Mouse (Mus musculus): ENCODE measurements around the gene Tubb4b.
"Not testable (repeated sequence)": the region's sequence is repeated elsewhere in the genome, so short reads cannot be mapped to it uniquely, and the experiment has no call there.

Tubb4b gene

GRCm38 (mm10) chr2:25224492-25224765, at the start of gene Tubb4b:
TSS of gene Tubb4b (minus strand) at chr2:25224702.
- DNase-seq (ENCODE audit: low spot score) = no peak

GRCm38 (mm10) chr2:25273010-25273409, 48.5 kb upstream of the Tubb4b start:
- no peak for DNase-seq (ENCODE audit: low spot score)

DNA sequence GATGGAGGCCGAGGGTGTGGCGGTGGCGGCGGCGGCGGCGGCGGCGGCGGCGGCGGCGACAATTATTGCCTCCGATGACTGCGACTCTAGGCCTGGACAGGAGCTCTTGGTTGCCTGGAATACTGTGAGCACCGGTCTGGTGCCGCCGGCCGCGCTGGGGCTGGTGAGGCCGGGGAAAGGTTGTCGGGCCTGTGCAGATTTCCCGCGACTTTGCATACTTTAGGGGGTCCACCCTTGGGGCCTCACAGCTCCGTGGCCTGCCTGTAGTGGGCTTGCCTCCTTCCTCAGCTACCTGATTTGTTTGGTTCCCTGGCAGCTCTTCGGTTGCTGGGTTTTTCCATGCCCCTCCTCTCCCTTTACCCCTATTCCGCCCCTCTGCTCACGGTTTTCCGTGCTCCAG, 48.0 kb upstream of the Tubb4b start:
- DNase-seq (ENCODE audit: low spot score) = no peak

DNA sequence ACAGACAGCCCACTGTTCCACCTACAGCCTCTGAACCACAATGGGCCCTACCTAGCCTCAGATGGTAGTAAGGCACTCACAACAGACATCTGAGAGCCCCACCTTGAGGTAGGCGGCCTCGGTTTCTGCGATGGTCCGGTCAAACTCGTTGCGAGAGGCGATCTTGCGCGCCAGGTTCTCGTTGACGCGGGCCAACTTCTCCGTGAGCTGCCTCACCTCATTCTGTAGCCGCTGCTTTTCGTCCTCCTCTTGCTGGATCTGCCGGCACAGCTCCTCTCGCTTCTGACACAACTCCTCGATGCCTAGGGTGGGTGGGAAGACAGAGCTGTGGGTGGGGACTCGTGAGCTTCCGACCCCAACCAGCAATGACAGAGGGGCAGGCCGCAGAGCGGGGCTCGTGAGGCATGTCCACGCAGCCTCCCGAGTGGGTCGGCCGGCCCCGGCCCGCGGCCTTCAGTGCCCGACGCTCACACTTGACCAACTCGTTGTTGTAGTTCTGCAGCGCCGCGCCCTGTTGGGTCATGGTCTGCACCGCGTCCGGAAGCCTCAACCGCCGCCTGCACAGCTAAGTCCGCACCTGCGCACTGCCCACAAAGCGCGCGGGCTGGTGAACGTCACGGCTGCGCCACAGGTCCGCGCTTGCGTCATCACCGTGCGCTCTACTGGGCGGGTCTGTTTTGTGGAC, 47.5 kb upstream of the Tubb4b start, which contains the start of the genes Ssna1 and Anapc2:
TSS of gene Ssna1 (minus strand) at position 612 of the 685 bp plus-strand sequence.
TSS of gene Anapc2 (plus strand) at position 652 of the 685 bp plus-strand sequence.
- DNase-seq (ENCODE audit: low spot score) = peak; percentile 94

DNA sequence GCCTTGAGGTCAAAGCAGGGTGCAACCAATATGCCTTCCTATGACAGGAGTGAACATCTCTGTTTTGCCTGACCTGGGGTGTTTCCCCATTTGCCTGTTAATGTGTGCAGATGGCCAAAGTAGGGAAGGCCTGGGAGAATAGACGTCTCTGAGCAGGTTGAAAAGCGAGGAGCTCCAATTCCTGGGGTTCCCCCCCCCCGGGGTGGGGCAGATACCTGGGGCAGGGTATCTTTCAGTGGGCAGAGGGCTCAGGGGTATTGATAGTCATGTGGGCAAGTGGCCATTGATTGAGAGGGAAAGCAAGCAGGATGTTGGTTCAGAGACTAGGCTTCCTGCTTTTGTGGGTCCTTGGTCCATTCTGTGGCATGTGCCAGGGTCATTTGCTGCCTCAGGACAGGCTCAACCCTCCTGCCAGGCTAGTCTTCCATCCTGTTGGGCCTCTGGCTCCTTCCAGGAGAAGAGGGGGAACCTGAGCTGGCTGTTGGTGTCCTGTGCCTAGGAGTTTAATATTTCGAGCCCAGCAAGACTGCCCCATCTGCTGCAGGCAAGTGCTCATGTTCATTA, 43.3 kb upstream of the Tubb4b start:
- DNase-seq (ENCODE audit: low spot score) = no peak

DNA sequence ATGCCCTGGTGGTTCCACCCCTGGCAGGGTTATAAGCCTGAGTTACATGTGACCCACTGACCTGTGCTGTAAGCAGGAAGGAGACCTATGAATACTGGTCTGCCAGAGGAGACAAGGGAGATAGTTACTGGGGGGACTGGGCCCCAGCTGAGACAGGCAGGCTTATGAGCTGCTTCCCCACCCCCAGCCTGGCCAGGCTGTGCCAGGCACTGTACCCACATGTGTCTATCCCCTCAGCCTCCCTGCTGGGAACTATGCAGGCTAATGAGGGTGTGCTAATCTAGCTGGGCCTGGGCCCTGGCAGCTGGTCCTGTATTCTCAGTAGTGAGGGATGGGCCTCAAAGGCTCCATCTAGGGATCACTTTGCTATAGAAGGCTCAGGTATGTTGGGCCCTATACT, 42.7 kb upstream of the Tubb4b start:
- no peak for DNase-seq (ENCODE audit: low spot score)

DNA sequence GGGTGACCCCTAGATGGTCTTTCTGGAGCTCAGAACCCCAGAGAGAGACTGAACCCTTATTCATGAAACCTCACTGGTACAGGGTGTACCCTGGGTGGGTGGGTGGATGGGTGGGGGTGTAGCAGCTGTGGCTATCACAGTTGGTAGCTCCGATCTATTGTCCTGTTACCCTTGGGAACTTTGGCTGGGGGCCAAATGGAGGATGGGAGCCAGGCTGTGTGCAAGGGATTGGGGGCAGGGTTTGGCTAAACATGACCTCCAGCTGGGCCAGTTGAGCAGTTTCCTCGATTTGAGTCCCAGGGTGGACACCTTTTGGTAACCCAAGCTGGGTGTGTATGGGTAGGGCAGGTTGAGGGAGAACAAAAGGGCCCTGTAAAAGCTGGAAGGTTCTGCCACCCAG, 42.2 kb upstream of the Tubb4b start:
- no peak for DNase-seq (ENCODE audit: low spot score)

DNA sequence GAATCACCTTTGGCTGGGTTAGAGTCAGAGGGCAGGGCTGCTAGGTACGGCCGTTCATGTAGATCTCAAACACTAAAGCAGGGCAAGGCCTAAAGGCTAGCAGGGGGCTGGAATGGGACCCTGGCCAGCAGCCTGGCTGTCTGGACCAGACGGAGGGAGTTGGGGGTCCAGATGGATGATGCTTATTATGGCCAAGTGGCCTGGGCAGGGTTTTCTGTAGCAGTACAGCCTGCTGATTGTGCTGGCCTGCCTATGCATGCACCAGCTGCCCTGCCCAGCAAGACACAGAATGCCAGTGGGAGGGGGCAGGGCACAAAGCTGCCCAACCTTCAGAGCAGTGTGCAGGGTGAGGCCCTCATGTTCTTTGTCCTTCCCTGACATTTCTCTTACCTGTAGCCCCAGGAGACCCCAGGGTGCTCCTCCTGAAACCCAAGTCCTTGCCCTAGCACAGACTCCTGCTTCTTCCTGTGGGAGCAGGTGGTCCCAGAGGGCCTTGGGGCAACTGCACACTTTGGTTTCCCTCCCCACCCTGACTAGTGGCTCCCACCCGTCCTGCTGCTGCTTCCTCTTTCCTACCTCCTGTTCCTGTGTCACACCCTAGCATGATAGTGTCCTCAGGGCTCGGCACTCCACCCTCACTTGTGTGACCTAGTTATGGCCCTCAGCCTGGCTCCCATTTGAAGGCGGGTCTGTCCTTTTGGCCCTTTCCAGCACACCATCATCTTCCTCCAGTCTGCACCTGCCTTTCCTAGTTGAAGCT, 41.6 kb upstream of the Tubb4b start:
- no peak for DNase-seq (ENCODE audit: low spot score)

GRCm38 (mm10) chr2:25264851-25265250, 40.3 kb upstream of the Tubb4b start:
- peak; percentile 66 for DNase-seq (ENCODE audit: low spot score)

- DNase-seq (ENCODE audit: low spot score) = no peak
These were observed 39.8 kb upstream of the Tubb4b start for GRCm38 (mm10) chr2:25264286-25264660.

GRCm38 (mm10) chr2:25263623-25264285, 39.3 kb upstream of the Tubb4b start:
- DNase-seq (ENCODE audit: low spot score) = no peak

GRCm38 (mm10) chr2:25262795-25263622, 38.5 kb upstream of the Tubb4b start:
- no peak for DNase-seq (ENCODE audit: low spot score)

DNA sequence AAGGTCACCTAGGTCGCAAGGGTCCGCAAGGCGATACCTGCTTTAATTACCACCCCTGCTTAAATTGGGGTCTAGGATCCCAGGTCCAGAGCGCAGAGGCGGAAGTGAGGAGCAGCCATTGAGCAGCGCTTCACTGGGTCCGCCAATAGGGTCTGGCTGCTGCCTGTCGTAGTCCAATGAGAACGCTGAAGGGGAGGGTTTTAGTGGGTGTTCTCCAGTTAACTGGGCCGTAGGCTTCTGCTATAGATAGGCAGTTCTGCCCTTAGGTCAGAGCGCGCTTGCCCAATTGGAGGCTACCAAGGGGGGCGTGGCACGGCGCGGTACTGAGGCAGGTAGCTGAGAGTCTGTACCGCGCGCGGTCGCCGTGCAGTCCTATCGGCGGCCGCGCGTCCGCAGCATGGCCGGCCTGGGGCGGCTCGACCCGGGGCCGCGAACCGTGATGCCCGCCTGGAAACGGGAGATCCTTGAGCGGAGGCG, 37.8 kb upstream of the Tubb4b start, which contains the start of gene Tprn:
TSS of gene Tprn (plus strand) at position 328 of the 477 bp plus-strand sequence.
- peak; percentile 95 for DNase-seq (ENCODE audit: low spot score)

GRCm38 (mm10) chr2:25261870-25262269, 37.4 kb upstream of the Tubb4b start:
- no peak for DNase-seq (ENCODE audit: low spot score)

DNA sequence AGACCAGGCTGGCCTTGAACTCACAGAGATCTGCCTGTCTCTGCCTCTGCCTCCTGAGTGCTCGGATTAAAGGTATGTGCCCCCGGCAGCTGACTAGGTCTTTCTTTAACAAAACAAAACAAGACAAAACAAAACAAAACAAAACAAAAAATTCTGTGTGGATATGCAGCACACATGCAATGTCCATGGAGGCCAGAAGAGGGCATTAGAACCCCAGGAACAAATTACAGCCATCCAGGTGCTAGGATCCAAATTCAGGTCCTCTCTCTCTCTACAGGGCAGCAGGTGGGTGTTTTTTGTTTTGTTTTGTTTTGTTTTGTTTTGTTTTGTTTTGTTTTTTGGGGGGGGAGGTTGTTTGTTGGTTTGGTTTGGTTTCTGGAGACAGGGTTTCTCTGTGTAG, 34.4 kb upstream of the Tubb4b start:
- no peak for DNase-seq (ENCODE audit: low spot score)

- DNase-seq (ENCODE audit: low spot score) = not testable (repeated sequence)
These were observed 32.7 kb upstream of the Tubb4b start for GRCm38 (mm10) chr2:25257250-25257649.

DNA sequence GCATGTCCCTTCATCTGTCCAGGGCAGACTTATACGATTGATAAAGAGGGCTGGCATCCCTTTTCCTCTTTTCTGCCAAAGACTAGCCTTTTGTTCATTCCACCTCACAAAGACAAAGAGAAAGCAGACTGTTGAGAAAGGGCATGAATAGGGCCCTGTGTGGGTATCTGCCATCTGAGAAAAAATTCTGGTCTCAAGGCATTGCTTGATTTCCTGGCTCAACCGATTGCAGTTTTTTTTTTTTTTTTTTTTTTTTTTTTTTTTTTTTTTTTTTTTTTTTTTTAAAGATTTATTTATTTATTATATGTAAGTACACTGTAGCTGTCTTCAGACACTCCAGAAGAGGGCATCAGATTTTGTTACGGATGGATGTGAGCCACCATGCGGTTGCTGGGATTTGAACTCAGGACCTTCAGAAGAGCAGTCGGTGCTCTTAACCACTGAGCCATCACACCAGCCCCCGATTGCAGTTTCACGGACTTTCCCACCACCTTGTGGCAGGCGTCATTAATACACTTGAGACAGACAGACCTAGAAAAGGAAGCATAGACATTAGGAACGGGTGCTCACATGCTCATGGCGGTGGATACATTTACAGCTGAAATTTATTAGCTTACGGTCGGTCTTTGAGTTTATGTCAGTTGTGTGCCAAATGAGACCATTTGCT, 32.1 kb upstream of the Tubb4b start:
- DNase-seq (ENCODE audit: low spot score) = peak; percentile 63

DNA sequence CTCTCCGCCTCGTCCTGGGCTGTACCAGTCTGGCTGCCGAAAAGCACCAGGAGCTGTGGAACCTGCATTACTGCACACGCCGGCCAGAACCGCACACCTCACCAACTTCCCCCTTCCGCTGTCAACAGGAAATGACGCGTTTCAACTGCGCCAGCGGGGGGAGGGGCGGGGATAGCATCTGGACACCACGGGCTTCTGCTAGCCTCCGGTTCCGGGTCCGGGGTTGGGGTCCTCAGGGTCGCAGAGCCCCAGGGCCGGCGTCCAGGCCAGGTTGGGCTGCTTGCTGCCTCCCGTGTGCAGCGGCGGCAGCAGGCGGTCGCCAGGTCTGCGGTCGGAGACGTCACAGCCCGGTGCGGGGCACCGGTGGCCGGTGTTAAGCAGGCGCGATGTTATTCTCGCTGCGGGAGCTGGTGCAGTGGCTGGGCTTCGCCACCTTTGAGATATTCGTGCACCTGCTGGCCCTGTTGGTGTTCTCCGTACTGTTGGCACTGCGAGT, 30.8 kb upstream of the Tubb4b start, which contains the start of gene Tmem203:
TSS of gene Tmem203 (plus strand) at position 156 of the 496 bp plus-strand sequence.
- DNase-seq (ENCODE audit: low spot score) = peak; percentile 91

GRCm38 (mm10) chr2:25252331-25252730, 27.8 kb upstream of the Tubb4b start:
- DNase-seq (ENCODE audit: low spot score) = no peak

GRCm38 (mm10) chr2:25246183-25247072, 21.9 kb upstream of the Tubb4b start, which contains the start of gene AL732309.1:
TSS of gene AL732309.1 (minus strand) at chr2:25246863.
- DNase-seq (ENCODE audit: low spot score) = no peak
